Mouse (Mus musculus) stomach, postnatal 0 days (tissue): Measurements from ENCODE around the gene Noa1.

Source experiments
- CTCF ChIP-seq: IDR thresholded peaks from 2 replicates; pipeline ENCODE4 v1.5.1; 2016; ENCODE audit warnings: antibody characterized with exemption, low read depth, mild to moderate bottlenecking, moderate library complexity
- EP300 ChIP-seq: optimal IDR thresholded peaks from 2 replicates; pipeline ENCODE3; 2016; ENCODE audit warnings: antibody characterized with exemption

DNA sequence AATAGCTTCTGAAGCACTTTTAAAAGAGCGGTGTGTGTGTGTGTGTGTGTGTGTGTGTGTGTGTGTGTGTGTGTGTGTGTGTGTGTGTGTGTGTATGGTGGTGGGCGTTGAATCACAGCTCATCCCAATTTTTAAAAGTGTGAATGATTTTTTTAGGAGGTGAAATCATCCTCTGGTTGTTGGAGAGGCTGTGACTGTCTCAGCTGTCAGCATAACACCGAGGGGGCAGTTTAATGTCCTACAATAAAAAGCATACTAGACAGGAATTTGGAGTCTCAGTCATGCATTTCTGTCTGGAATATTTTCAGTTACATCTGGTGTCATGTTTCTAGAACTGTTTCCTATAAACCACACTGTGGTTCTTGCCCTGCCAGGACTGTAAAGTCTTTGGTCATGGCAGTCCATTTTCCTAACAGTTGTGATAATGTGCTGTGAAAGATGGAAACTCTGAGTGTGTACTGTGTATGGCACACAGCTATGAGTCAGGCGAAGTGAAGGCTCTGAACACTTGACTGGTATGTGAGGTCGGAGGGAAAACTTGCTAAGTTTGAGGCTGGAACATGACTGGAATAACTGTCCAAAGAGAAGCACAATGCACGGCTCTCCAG lies 8.5 kb downstream of the Noa1 start:
- TF ChIP-seq CTCF, result no peak
- no peak for TF ChIP-seq EP300
